Mouse (Mus musculus): ENCODE results near the gene C030005K15Rik.
"Not testable (repeated sequence)": the region's sequence is repeated elsewhere in the genome, so short reads cannot be mapped to it uniquely, and the experiment has no call there.

Gene C030005K15Rik

GRCm38 (mm10) chr10:97726655-97727054, at the start of gene C030005K15Rik:
C030005K15Rik (minus strand) TSS chr10:97726755.
- DNase-seq (ENCODE audit: low spot score) = not testable (repeated sequence)

GRCm38 (mm10) chr10:97768171-97768749, 41.7 kb upstream of the C030005K15Rik start:
- DNase-seq (ENCODE audit: low spot score) = peak; percentile 8

- DNase-seq (ENCODE audit: low spot score) = no peak
Observed at GRCm38 (mm10) chr10:97753821-97754220, 27.3 kb upstream of the C030005K15Rik start.

- DNase-seq (ENCODE audit: low spot score) = no peak
Observed at GRCm38 (mm10) chr10:97747231-97747630, 20.7 kb upstream of the C030005K15Rik start.

DNA sequence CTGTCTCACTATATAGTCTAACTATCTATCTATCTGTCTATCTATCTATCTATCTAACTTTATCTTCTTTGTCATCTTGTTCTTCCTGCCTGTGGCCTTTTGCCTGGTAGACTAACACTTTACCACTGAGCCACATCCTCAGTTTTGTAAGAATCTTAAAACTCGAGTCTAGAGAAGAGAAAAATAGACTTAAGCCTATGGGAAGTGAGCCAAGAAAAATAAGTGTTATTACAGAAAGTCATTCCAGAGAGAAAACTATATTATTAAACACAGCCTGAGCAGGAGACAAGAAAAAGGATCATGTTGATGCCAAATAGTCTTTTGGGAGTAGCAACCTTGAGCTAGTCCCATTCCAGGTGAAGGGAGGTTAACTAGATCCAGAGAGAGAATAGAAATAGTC, 626 bp downstream of the C030005K15Rik start:
- DNase-seq (ENCODE audit: low spot score) = no peak

GRCm38 (mm10) chr10:97722709-97723108, 3.8 kb downstream of the C030005K15Rik start:
- no peak for DNase-seq (ENCODE audit: low spot score)

DNA sequence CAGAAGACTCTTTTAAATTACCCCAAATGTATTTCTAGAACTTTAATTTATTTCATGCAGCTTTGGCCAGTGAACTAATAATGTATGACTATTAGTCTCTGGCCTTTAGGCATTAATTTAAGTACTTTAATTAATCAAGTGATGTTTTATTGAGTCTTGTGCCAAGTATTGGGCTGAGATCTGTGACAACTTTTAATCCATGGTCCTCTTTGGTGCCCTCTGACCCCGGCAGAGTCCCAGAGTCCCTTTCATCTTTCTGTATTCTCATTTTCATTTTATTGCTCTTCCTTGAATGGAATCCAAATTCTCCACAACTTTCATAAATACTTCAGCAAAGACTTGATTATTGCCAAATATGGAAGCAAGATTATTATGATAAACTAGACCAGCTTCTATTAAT, 5.9 kb downstream of the C030005K15Rik start:
- no peak for DNase-seq (ENCODE audit: low spot score)

DNA sequence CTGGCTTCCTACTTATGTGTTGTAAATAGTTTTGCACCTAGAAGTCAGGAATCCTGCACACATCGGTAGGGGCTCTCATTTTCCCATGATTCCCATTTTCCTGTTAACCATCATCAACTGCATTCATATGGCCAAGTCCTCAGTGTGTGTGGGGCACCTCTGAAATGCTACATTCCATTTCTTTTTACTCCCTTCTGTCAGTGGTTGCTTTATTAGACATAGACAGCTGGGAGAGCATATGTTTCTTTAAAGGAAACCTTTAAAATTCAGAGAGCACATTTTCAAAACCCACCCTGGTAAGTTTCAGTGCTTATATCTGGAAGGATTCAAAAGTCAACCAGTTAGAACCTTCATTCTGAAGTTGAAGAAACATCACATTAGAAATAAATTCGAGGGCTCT, 8.5 kb downstream of the C030005K15Rik start:
- no peak for DNase-seq (ENCODE audit: low spot score)

DNA sequence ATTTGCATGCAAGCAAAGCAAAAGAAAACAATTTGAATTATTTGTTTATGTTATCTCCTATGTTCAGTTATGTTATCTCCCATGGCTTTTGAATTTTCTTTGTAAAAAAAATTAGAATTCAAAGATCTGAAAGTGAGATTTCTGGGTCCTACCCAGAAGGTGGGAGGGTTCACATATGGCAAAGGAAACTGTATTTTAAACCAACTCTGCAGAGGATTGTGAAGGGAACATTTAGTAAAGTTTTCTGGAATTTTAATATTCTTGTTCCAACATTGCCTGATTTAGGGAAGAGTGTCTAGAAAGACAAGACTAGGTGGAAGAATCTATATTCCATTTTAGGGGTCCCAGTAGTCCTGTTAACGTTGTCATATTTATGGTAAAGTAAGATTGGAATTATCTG, 9.3 kb downstream of the C030005K15Rik start:
- no peak for DNase-seq (ENCODE audit: low spot score)

GRCm38 (mm10) chr10:97715289-97715906, 11.2 kb downstream of the C030005K15Rik start:
- DNase-seq (ENCODE audit: low spot score) = peak; percentile 38

DNA sequence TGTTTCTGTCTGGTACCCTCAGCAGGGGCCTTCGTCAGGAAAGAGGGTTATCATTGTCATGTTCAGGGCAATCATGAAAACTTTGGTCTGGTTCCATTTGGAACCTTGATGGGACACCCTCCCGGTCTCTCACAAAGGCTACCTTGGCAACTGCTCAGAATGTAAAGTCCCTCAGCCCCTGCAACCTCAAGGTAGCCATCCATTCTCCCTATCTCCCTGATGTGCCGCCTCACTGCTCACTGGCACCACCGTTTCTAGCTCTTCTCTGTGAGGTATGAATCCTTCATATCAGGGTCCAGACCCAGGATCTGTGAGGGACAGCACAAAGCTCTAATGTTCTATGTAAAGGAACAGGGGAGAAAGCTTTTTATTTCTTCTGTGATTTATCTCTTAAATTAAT, 12.0 kb downstream of the C030005K15Rik start:
- no peak for DNase-seq (ENCODE audit: low spot score)

DNA sequence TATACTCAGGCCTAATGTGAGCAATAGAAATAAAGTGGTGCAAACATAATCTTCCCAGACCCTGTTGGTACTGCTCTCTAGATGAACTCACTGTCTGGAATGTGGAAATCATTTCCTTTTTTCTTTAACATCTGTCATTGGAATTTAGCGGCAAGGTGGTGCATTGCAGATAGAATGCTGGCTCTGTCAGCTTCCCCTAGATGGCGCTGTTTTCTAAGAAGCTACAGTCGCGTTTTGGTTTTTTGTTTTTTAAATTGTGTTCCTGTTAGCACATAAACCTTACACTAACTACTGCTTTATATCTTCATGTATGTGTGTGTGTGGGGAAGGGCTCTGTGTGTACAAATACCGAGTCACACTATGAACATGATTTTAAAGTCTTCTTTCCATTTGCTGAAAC, 13.9 kb downstream of the C030005K15Rik start:
- peak; percentile 28 for DNase-seq (ENCODE audit: low spot score)

DNA sequence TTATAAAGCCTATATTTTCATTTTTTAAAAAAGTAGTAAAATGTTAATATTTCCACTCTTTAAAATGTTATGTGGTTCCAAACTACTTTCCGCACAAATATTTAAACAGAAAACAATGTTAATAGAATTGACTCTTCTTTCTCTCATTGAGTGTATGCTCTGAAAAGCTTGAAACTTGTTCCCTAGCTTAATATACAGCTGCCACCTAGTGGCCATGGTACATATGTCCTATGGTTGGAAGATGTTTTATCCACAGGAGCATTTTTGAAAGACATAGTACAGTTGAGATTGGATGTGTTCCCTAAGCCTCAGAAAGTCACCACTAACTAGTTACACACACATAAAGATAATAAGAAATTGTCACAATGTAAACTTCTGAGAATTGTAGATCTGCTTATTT, 22.0 kb downstream of the C030005K15Rik start:
- peak; percentile 40 for DNase-seq (ENCODE audit: low spot score)

GRCm38 (mm10) chr10:97702321-97702720, 24.2 kb downstream of the C030005K15Rik start:
- DNase-seq (ENCODE audit: low spot score) = no peak

GRCm38 (mm10) chr10:97693398-97694135, 33.0 kb downstream of the C030005K15Rik start:
- DNase-seq (ENCODE audit: low spot score) = no peak

- DNase-seq (ENCODE audit: low spot score) = no peak
Observed at GRCm38 (mm10) chr10:97692913-97693312, 33.6 kb downstream of the C030005K15Rik start, which contains the start of gene Ccer1. Ccer1 (plus strand) TSS chr10:97693059.

DNA sequence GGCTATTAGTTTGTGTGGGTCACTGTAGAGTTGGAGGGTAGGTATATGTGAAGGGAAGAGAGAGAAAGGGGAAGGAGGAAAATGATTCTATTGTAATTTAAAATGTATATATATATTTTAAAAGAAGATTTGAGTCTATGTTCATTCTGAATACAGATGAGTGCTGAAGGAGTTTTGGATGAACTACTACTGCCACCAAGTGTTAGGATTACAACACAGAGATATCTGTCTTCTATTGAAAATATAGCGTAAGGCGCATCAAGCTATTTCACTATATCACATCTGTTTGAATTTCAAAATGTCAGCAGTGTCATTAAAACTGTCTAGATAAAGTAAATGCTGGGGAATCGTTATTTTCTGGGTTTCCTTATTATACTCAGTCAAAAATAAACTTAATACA, 37.1 kb downstream of the C030005K15Rik start:
- no peak for DNase-seq (ENCODE audit: low spot score)

- no peak for DNase-seq (ENCODE audit: low spot score)
Observed at GRCm38 (mm10) chr10:97687198-97687597, 39.4 kb downstream of the C030005K15Rik start.

GRCm38 (mm10) chr10:97682981-97683380, 43.6 kb downstream of the C030005K15Rik start:
- DNase-seq (ENCODE audit: low spot score) = no peak
